Mouse (Mus musculus): Measurements from ENCODE around the gene Rfx5. TPM values are rescaled to one million over a fixed set of nuclear protein-coding genes. Genes with fewer than 3 reads are reported as not detected.
"Not testable (repeated sequence)": the region's sequence is repeated elsewhere in the genome, so short reads cannot be mapped to it uniquely, and the experiment has no call there.

The Rfx5 gene
- total RNA-seq, 2 experiments from 2014 or later: 19.5 to 22.0 TPM

GRCm38 (mm10) chr3:94935332-94935731, 18.5 kb upstream of the Rfx5 start:
- not testable (repeated sequence) for DNase-seq (ENCODE audit: low spot score in 2 of 2)

GRCm38 (mm10) chr3:94936147-94936546, 17.7 kb upstream of the Rfx5 start:
- DNase-seq (ENCODE audit: low spot score in 2 of 2): not testable (repeated sequence)

- not testable (repeated sequence) for DNase-seq (ENCODE audit: low spot score in 2 of 2)
These were observed 16.7 kb upstream of the Rfx5 start for GRCm38 (mm10) chr3:94937194-94937593.

GRCm38 (mm10) chr3:94940033-94940432, 13.8 kb upstream of the Rfx5 start:
- DNase-seq (ENCODE audit: low spot score in 2 of 2): not testable (repeated sequence)

GRCm38 (mm10) chr3:94942211-94942967, 11.5 kb upstream of the Rfx5 start:
- DNase-seq (ENCODE audit: low spot score in 2 of 2): not testable (repeated sequence)

GRCm38 (mm10) chr3:94943706-94944105, 10.2 kb upstream of the Rfx5 start:
- DNase-seq (ENCODE audit: low spot score in 2 of 2): not testable (repeated sequence)

GRCm38 (mm10) chr3:94948066-94948614, 5.7 kb upstream of the Rfx5 start:
- DNase-seq (ENCODE audit: low spot score in 2 of 2): no peak

- no peak for DNase-seq (ENCODE audit: low spot score in 2 of 2)
These were observed 4.2 kb upstream of the Rfx5 start for GRCm38 (mm10) chr3:94949645-94950044.

GRCm38 (mm10) chr3:94952806-94953205, 1.1 kb upstream of the Rfx5 start:
- no peak for DNase-seq (ENCODE audit: low spot score in 2 of 2)

GRCm38 (mm10) chr3:94953384-94953763, 501 bp upstream of the Rfx5 start:
- no peak for DNase-seq (ENCODE audit: low spot score in 2 of 2)

- no peak for DNase-seq (ENCODE audit: low spot score in 2 of 2)
These were observed 4.4 kb downstream of the Rfx5 start for GRCm38 (mm10) chr3:94958295-94958694.

GRCm38 (mm10) chr3:94959871-94960270, 6.0 kb downstream of the Rfx5 start:
- DNase-seq (ENCODE audit: low spot score in 2 of 2): no peak

- no peak for DNase-seq (ENCODE audit: low spot score in 2 of 2)
These were observed 6.4 kb downstream of the Rfx5 start for GRCm38 (mm10) chr3:94960322-94960721.

GRCm38 (mm10) chr3:94964989-94965388, 11.1 kb downstream of the Rfx5 start:
- DNase-seq (ENCODE audit: low spot score in 2 of 2): no peak

GRCm38 (mm10) chr3:94965878-94966277, 12.0 kb downstream of the Rfx5 start:
- DNase-seq (ENCODE audit: low spot score in 2 of 2): no peak

- no peak for DNase-seq (ENCODE audit: low spot score in 2 of 2)
These were observed 18.7 kb downstream of the Rfx5 start for GRCm38 (mm10) chr3:94972552-94972951.

- DNase-seq (ENCODE audit: low spot score in 2 of 2): no peak
These were observed 19.7 kb downstream of the Rfx5 start for GRCm38 (mm10) chr3:94973620-94974019.

- DNase-seq (ENCODE audit: low spot score in 2 of 2): peak in 1 of 2 experiments; percentile 25
These were observed 20.2 kb downstream of the Rfx5 start for GRCm38 (mm10) chr3:94974026-94974527.

GRCm38 (mm10) chr3:94974528-94975422, 20.9 kb downstream of the Rfx5 start, which contains the start of gene Pi4kb:
Pi4kb (plus strand) TSS chr3:94974731.
- DNase-seq (ENCODE audit: low spot score in 2 of 2): peak; percentile 75 to 89

- no peak for DNase-seq (ENCODE audit: low spot score in 2 of 2)
These were observed 30.4 kb downstream of the Rfx5 start for GRCm38 (mm10) chr3:94984312-94984711.

- no peak for DNase-seq (ENCODE audit: low spot score in 2 of 2)
These were observed 31.6 kb downstream of the Rfx5 start for GRCm38 (mm10) chr3:94985513-94985912.

Data from layer of hippocampus, adult 18-20 months (tissue).